Mouse (Mus musculus) olfactory bulb, adult 2 months (tissue): ENCODE data around the gene Rbm34. TPM values are rescaled to one million over a fixed set of nuclear protein-coding genes. Genes with fewer than 3 reads are reported as not detected.

ENCODE experiments used
- H3K27ac ChIP-seq: fragments of 200-500 bp; 2 replicates; pipeline ENCODE4 v1.5.1; 2012; ENCODE audit warnings: low read depth, low read length; ENCODE audit not compliant: insufficient read depth
- H3K4me1 ChIP-seq: fragments of 200-500 bp; 2 replicates; pipeline ENCODE4 v1.6.1; 2012; ENCODE audit warnings: low read length; ENCODE audit not compliant: control insufficient read depth, insufficient read depth
- H3K4me3 ChIP-seq: fragments of 200-500 bp; 2 replicates; pipeline ENCODE4 v1.5.1; 2012; ENCODE audit warnings: mild to moderate bottlenecking, low read depth, low read length, moderate library complexity; ENCODE audit not compliant: insufficient read depth
- CTCF ChIP-seq: fragments of 200-500 bp; IDR thresholded peaks from 2 replicates; pipeline ENCODE4 v1.5.1; 2012; ENCODE audit warnings: low read depth, mild to moderate bottlenecking, low read length, moderate library complexity; ENCODE audit not compliant: insufficient read depth
- POLR2A ChIP-seq: fragments of 200-500 bp; IDR thresholded peaks from 2 replicates; pipeline ENCODE4 v1.6.1; 2012; ENCODE audit warnings: mild to moderate bottlenecking, low read depth, low read length, moderate library complexity; ENCODE audit not compliant: insufficient read depth
- WGBS: fragments of 180-500 bp; shearing (Covaris S2); methylation state at CpG from one replicate; pipeline ENCODE4 v1.1.7; 2018; 5-methylcytosine and 5-hydroxymethylcytosine counted together
- polyA plus RNA-seq: library from polyadenylated mRNA; stranded (reverse); fragments of >200 nt; gene quantifications from 2 replicates; pipeline ENCODE4 v1.2.4, GENCODE M21; 2012; ENCODE audit warnings: low replicate concordance; ENCODE audit not compliant: missing spikeins, insufficient read depth, insufficient read length

Rbm34 gene
- polyA plus RNA-seq, 1 experiment = not detected

- Histone ChIP-seq H3K4me3 (no peak overlapping the region), H3K4me1 (peaks cover 4% of the 10 kb centered on the region), H3K27ac (no peak overlapping the region)
- no peak for TF ChIP-seq CTCF
- TF ChIP-seq POLR2A = no peak
- 87% methylated on average over 3 of the region's 3 CpGs for WGBS
Observed at GRCm38 (mm10) chr8:126905387-126905786, 65.5 kb downstream of the Rbm34 start.

- 96% methylated on average over 9 of the region's 9 CpGs for WGBS
- H3K27ac ChIP-seq = no peak overlapping the region
- no peak overlapping the region for H3K4me3 ChIP-seq
- H3K4me1 ChIP-seq = peaks cover 4% of the 10 kb centered on the region
- TF ChIP-seq CTCF (no peak), POLR2A (no peak)
Observed at GRCm38 (mm10) chr8:126903927-126904326, 66.9 kb downstream of the Rbm34 start.

GRCm38 (mm10) chr8:126903224-126903895 lies 67.5 kb downstream of the Rbm34 start:
- no peak for TF ChIP-seq CTCF
- TF ChIP-seq POLR2A = no peak
- Histone ChIP-seq H3K27ac (no peak overlapping the region), H3K4me1 (peaks cover 4% of the 10 kb centered on the region), H3K4me3 (no peak overlapping the region)
- WGBS = 79% methylated on average over 9 of the region's 9 CpGs

GRCm38 (mm10) chr8:126901612-126902011 lies 69.3 kb downstream of the Rbm34 start:
- no peak for TF ChIP-seq POLR2A
- TF ChIP-seq CTCF = no peak
- 88% methylated on average over 1 of the region's 1 CpGs for WGBS
- H3K27ac ChIP-seq = no peak overlapping the region
- no peak overlapping the region for H3K4me3 ChIP-seq
- no peaks in the 10 kb centered on the region for H3K4me1 ChIP-seq

- WGBS = 65% methylated on average over 2 of the region's 2 CpGs
- H3K27ac ChIP-seq = no peak overlapping the region
- H3K4me1 ChIP-seq = no peaks in the 10 kb centered on the region
- H3K4me3 ChIP-seq = no peak overlapping the region
- TF ChIP-seq CTCF = no peak
- no peak for TF ChIP-seq POLR2A
Observed at GRCm38 (mm10) chr8:126901049-126901448, 69.8 kb downstream of the Rbm34 start.

Other genes with a start within 250 kb of the Rbm34 start
- gene Tomm20, start 25.2 kb downstream of the Rbm34 start, polyA plus RNA-seq = 518 TPM in 1 of 2 replicates, not detected in the other
- not detected in 2 replicates for gene Pard3, start 92.8 kb upstream of the Rbm34 start, polyA plus RNA-seq